Mouse (Mus musculus) cerebellum, adult 2 months (tissue): ENCODE results near the gene Lrrc56. TPM values are rescaled to one million over a fixed set of nuclear protein-coding genes. Genes with fewer than 3 reads are reported as not detected.

Experiments
- DNase-seq, 2 experiments: peaks; one replicate each; pipeline ENCODE4 v3.0.0; 2021
- H3K27ac ChIP-seq: fragments of 200-500 bp; 2 replicates; pipeline ENCODE4 v1.5.1; 2012; ENCODE audit warnings: low read length, control low read depth, inconsistent platforms; ENCODE audit not compliant: insufficient read depth
- H3K27me3 ChIP-seq: fragments of 200-500 bp; 2 replicates; pipeline ENCODE4 v1.6.1; 2012; ENCODE audit warnings: inconsistent platforms, mild to moderate bottlenecking, low read length, moderate library complexity; ENCODE audit not compliant: control insufficient read depth, insufficient read depth
- H3K4me1 ChIP-seq: fragments of 200-500 bp; 2 replicates; pipeline ENCODE4 v1.6.1; 2011; ENCODE audit warnings: low read length; ENCODE audit not compliant: control insufficient read depth, insufficient read depth
- H3K4me3 ChIP-seq: fragments of 200-500 bp; replicated peaks from 2 replicates; pipeline ENCODE3; 2011; ENCODE audit warnings: mild to moderate bottlenecking, low read depth, low read length, control low read depth; ENCODE audit not compliant: insufficient read depth
- CTCF ChIP-seq: fragments of 200-500 bp; IDR thresholded peaks from 2 replicates; pipeline ENCODE4 v1.5.1; 2011; ENCODE audit warnings: low read depth, mild to moderate bottlenecking, control low read depth, low read length, moderate library complexity, borderline replicate concordance; ENCODE audit not compliant: insufficient read depth
- POLR2A ChIP-seq: fragments of 200-500 bp; IDR thresholded peaks from 2 replicates; pipeline ENCODE4 v1.6.1; 2011; ENCODE audit warnings: low read length, control low read depth, borderline replicate concordance; ENCODE audit not compliant: insufficient read depth
- WGBS: fragments of 180-500 bp; shearing (Covaris S2); methylation state at CpG from one replicate; pipeline ENCODE4 v1.1.7; 2018; 5-methylcytosine and 5-hydroxymethylcytosine counted together
- polyA plus RNA-seq: library from polyadenylated mRNA; depleted of rRNA; stranded (reverse); fragments of >200 nt; gene quantifications from 2 replicates; pipeline ENCODE4 v1.2.3, GENCODE M21; 2012

Gene Lrrc56
- polyA plus RNA-seq, 1 experiment: 6.3 TPM

- DNase-seq: no peak
- Histone ChIP-seq H3K27me3 (no peaks in the 10 kb centered on the region), H3K4me3 (no peak overlapping the region), H3K27ac (no peak overlapping the region), H3K4me1 (no peaks in the 10 kb centered on the region)
- WGBS: 94% methylated on average over 18 of the region's 18 CpGs
- TF ChIP-seq POLR2A: no peak
- TF ChIP-seq CTCF: no peak
Measured at GRCm38 (mm10) chr7:141206182-141206937, 12.4 kb downstream of the Lrrc56 start.

- no peak overlapping the region for H3K4me3 ChIP-seq
- no peaks in the 10 kb centered on the region for H3K27me3 ChIP-seq
- WGBS: 66% methylated on average over 3 of the region's 3 CpGs
- TF ChIP-seq POLR2A (no peak), CTCF (no peak)
- no peaks in the 10 kb centered on the region for H3K4me1 ChIP-seq
- DNase-seq: no peak
- H3K27ac ChIP-seq: no peak overlapping the region
Measured at GRCm38 (mm10) chr7:141209526-141209925, 15.6 kb downstream of the Lrrc56 start.

- no peaks in the 10 kb centered on the region for H3K4me1 ChIP-seq
- DNase-seq: no peak
- no peak overlapping the region for H3K4me3 ChIP-seq
- H3K27me3 ChIP-seq: no peaks in the 10 kb centered on the region
- TF ChIP-seq POLR2A (no peak), CTCF (no peak)
- 85% methylated on average over 12 of the region's 12 CpGs for WGBS
- no peak overlapping the region for H3K27ac ChIP-seq
Measured at GRCm38 (mm10) chr7:141210137-141210536, 16.2 kb downstream of the Lrrc56 start.

- Histone ChIP-seq H3K27ac (no peak overlapping the region), H3K4me3 (no peak overlapping the region), H3K4me1 (no peaks in the 10 kb centered on the region), H3K27me3 (no peaks in the 10 kb centered on the region)
- WGBS: 87% methylated on average over 14 of the region's 14 CpGs
- TF ChIP-seq CTCF (no peak), POLR2A (no peak)
- no peak for DNase-seq
Measured at GRCm38 (mm10) chr7:141210606-141211131, 16.7 kb downstream of the Lrrc56 start.

GRCm38 (mm10) chr7:141213133-141213532 is 19.2 kb downstream of the Lrrc56 start:
- 82% methylated on average over 3 of the region's 3 CpGs for WGBS
- Histone ChIP-seq H3K4me3 (no peak overlapping the region), H3K4me1 (no peaks in the 10 kb centered on the region), H3K27me3 (no peaks in the 10 kb centered on the region), H3K27ac (no peak overlapping the region)
- TF ChIP-seq POLR2A: no peak
- TF ChIP-seq CTCF: no peak
- no peak for DNase-seq

- no peak within 1 kb of the TSS for H3K4me3 ChIP-seq
- no peak for TF ChIP-seq POLR2A
- no peak for TF ChIP-seq CTCF
Measured at GRCm38 (mm10) chr7:141213605-141214235, 19.8 kb downstream of the Lrrc56 start, which contains the start of gene Lmntd2. TSS of gene Lmntd2 (minus strand) at chr7:141214080.

GRCm38 (mm10) chr7:141214310-141214709 is 20.4 kb downstream of the Lrrc56 start:
- H3K27ac ChIP-seq: no peak overlapping the region
- TF ChIP-seq CTCF (no peak), POLR2A (no peak)
- no peak for DNase-seq
- H3K27me3 ChIP-seq: no peaks in the 10 kb centered on the region
- 78% methylated on average over 3 of the region's 3 CpGs for WGBS
- no peak overlapping the region for H3K4me3 ChIP-seq
- no peaks in the 10 kb centered on the region for H3K4me1 ChIP-seq

More at GRCm38 (mm10) chr7:141213605-141214235, 19.8 kb downstream of the Lrrc56 start, which contains the start of gene Lmntd2:
- Histone ChIP-seq H3K4me1 (no peaks in the 10 kb centered on the region), H3K27ac (no peak within 1 kb of the TSS), H3K27me3 (no peaks in the 10 kb centered on the region)
- WGBS: 90% methylated on average over 11 of the region's 11 CpGs
- DNase-seq: no peak
